Mouse (Mus musculus) right cerebral cortex, adult 18-20 months (tissue): ENCODE data around the gene Rab3d.
"Not testable (repeated sequence)": the region's sequence is repeated elsewhere in the genome, so short reads cannot be mapped to it uniquely, and the experiment has no call there.

Experiments
- DNase-seq: peaks from one replicate; pipeline ENCODE4 v3.0.0; 2022; ENCODE audit warnings: mixed read lengths

The Rab3d gene

GRCm38 (mm10) chr9:21901223-21901820, 16.7 kb downstream of the Rab3d start:
- DNase-seq, result peak; percentile 77

- DNase-seq, result no peak
These were observed 28.8 kb downstream of the Rab3d start for GRCm38 (mm10) chr9:21889229-21889628.

- DNase-seq, result no peak
These were observed 41.4 kb downstream of the Rab3d start for GRCm38 (mm10) chr9:21876601-21877000.

GRCm38 (mm10) chr9:21872204-21872603, 45.8 kb downstream of the Rab3d start:
- DNase-seq, result no peak

GRCm38 (mm10) chr9:21870879-21871524, 47.0 kb downstream of the Rab3d start:
- peak; percentile 29 for DNase-seq

- DNase-seq, result peak; percentile 33
These were observed 48.7 kb downstream of the Rab3d start for GRCm38 (mm10) chr9:21869290-21869689.

GRCm38 (mm10) chr9:21867726-21868125, 50.3 kb downstream of the Rab3d start:
- no peak for DNase-seq

- DNase-seq, result no peak
These were observed 51.4 kb downstream of the Rab3d start for GRCm38 (mm10) chr9:21866641-21867040.

GRCm38 (mm10) chr9:21865673-21866398, 52.2 kb downstream of the Rab3d start:
- no peak for DNase-seq

GRCm38 (mm10) chr9:21862181-21862580, 55.8 kb downstream of the Rab3d start:
- DNase-seq, result no peak

GRCm38 (mm10) chr9:21860349-21860748, 57.6 kb downstream of the Rab3d start:
- not testable (repeated sequence) for DNase-seq

- no peak for DNase-seq
These were observed 58.4 kb downstream of the Rab3d start for GRCm38 (mm10) chr9:21859606-21860005.

- DNase-seq, result no peak
These were observed 59.9 kb downstream of the Rab3d start for GRCm38 (mm10) chr9:21858084-21858483.

- no peak for DNase-seq
These were observed 60.5 kb downstream of the Rab3d start for GRCm38 (mm10) chr9:21857501-21857900.
